Mouse (Mus musculus): ENCODE measurements around the gene Cfdp1. TPM values are rescaled to one million over a fixed set of nuclear protein-coding genes. Genes with fewer than 3 reads are reported as not detected.

Gene Cfdp1
- polyA plus RNA-seq, 1 experiment = 5.8 TPM

- DNase-seq = no peak
- H3K4me3 ChIP-seq (ENCODE audit: control insufficient read depth, insufficient read depth, low read length) = no peak overlapping the region
- TF ChIP-seq CTCF (IDR thresholded peaks at IDR 0.05; ENCODE audit: borderline replicate concordance, control insufficient read depth, extremely low read depth, insufficient read depth, low read length, poor library complexity) (no peak), POLR2A (IDR thresholded peaks at IDR 0.05; ENCODE audit: control insufficient read depth, extremely low read depth, insufficient read depth, low read length, poor library complexity) (no peak)
- H3K4me1 ChIP-seq (replicated peaks; ENCODE audit: control insufficient read depth, insufficient read depth, low read length) = no peaks in the 10 kb centered on the region
- WGBS = 66% methylated on average over 1 of the region's 1 CpGs
- H3K27me3 ChIP-seq (ENCODE audit: control insufficient read depth, insufficient read depth, low read length) = no peaks in the 10 kb centered on the region
- peaks cover 4% of the 10 kb centered on the region; the same call in 1 of the 2 replicates for H3K36me3 ChIP-seq (ENCODE audit: control insufficient read depth, insufficient read depth, low read length)
- H3K27ac ChIP-seq (ENCODE audit: control insufficient read depth, insufficient read depth, low read length) = no peak overlapping the region
Measured at GRCm38 (mm10) chr8:111835540-111835939, 18.6 kb downstream of the Cfdp1 start.

GRCm38 (mm10) chr8:111834011-111834410 is 20.1 kb downstream of the Cfdp1 start:
- no peaks in the 10 kb centered on the region for H3K27me3 ChIP-seq (ENCODE audit: control insufficient read depth, insufficient read depth, low read length)
- DNase-seq = no peak
- H3K27ac ChIP-seq (ENCODE audit: control insufficient read depth, insufficient read depth, low read length) = no peak overlapping the region
- H3K4me3 ChIP-seq (ENCODE audit: control insufficient read depth, insufficient read depth, low read length) = no peak overlapping the region
- no peaks in the 10 kb centered on the region for H3K4me1 ChIP-seq (replicated peaks; ENCODE audit: control insufficient read depth, insufficient read depth, low read length)
- peaks cover 12% of the 10 kb centered on the region; the same call in 1 of the 2 replicates for H3K36me3 ChIP-seq (ENCODE audit: control insufficient read depth, insufficient read depth, low read length)
- no peak for TF ChIP-seq POLR2A (IDR thresholded peaks at IDR 0.05; ENCODE audit: control insufficient read depth, extremely low read depth, insufficient read depth, low read length, poor library complexity)
- WGBS = 91% methylated on average over 6 of the region's 6 CpGs

DNA sequence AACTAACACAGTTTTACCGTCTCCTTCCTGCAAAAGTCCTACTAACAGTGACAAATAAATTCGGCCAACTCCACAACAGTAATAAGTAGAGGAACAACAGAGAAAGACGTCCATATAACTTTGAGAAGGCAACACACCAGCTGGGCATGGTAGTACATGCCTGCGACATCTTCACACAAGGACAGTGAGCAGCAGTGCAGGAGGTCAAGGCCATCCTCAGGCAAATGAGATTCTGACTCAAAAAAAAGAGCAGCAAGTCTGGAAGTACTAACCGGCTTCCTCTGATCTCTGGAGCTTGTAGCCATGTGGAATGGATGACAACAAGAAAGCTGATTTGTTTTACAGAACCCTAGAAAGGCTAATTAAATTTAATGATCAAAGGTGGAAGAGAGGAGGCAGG is 21.1 kb downstream of the Cfdp1 start:
- 96% methylated on average over 5 of the region's 5 CpGs for WGBS
- TF ChIP-seq CTCF (IDR thresholded peaks at IDR 0.05; ENCODE audit: borderline replicate concordance, control insufficient read depth, extremely low read depth, insufficient read depth, low read length, poor library complexity) = no peak
- no peak for TF ChIP-seq POLR2A (IDR thresholded peaks at IDR 0.05; ENCODE audit: control insufficient read depth, extremely low read depth, insufficient read depth, low read length, poor library complexity)
- Histone ChIP-seq H3K4me3 (ENCODE audit: control insufficient read depth, insufficient read depth, low read length) (no peak overlapping the region), H3K4me1 (replicated peaks; ENCODE audit: control insufficient read depth, insufficient read depth, low read length) (no peaks in the 10 kb centered on the region), H3K27me3 (ENCODE audit: control insufficient read depth, insufficient read depth, low read length) (no peaks in the 10 kb centered on the region), H3K36me3 (ENCODE audit: control insufficient read depth, insufficient read depth, low read length) (peaks cover 12% of the 10 kb centered on the region; the same call in 1 of the 2 replicates), H3K27ac (ENCODE audit: control insufficient read depth, insufficient read depth, low read length) (no peak overlapping the region)
- DNase-seq = no peak

DNA sequence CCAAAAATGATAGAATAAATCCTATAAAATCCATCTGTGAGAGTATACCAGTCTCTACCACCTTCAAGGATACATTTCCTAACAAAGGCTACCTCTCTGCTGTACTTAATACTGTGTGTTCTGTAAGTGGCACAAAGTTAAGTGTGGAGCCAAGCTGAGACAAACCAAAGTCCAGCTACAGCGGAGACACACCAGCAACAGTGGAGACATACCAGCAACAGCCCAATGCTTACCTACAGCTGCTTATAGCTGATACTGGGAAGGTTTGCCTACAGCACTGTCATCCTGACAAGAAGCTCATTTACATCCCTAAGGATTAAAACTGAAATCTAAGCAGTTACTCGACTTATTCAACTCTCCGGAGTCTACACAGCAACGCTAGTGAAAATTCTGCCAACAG is 22.1 kb downstream of the Cfdp1 start:
- TF ChIP-seq POLR2A (IDR thresholded peaks at IDR 0.05; ENCODE audit: control insufficient read depth, extremely low read depth, insufficient read depth, low read length, poor library complexity) = no peak
- no peak for TF ChIP-seq CTCF (IDR thresholded peaks at IDR 0.05; ENCODE audit: borderline replicate concordance, control insufficient read depth, extremely low read depth, insufficient read depth, low read length, poor library complexity)
- 92% methylated on average over 4 of the region's 4 CpGs for WGBS
- Histone ChIP-seq H3K27ac (ENCODE audit: control insufficient read depth, insufficient read depth, low read length) (no peak overlapping the region), H3K27me3 (ENCODE audit: control insufficient read depth, insufficient read depth, low read length) (no peaks in the 10 kb centered on the region), H3K36me3 (ENCODE audit: control insufficient read depth, insufficient read depth, low read length) (peaks cover 12% of the 10 kb centered on the region; the same call in 1 of the 2 replicates), H3K4me1 (replicated peaks; ENCODE audit: control insufficient read depth, insufficient read depth, low read length) (no peaks in the 10 kb centered on the region), H3K4me3 (ENCODE audit: control insufficient read depth, insufficient read depth, low read length) (no peak overlapping the region)
- DNase-seq = no peak

GRCm38 (mm10) chr8:111828595-111828994 is 25.5 kb downstream of the Cfdp1 start:
- no peak for DNase-seq
- no peak overlapping the region for H3K27ac ChIP-seq (ENCODE audit: control insufficient read depth, insufficient read depth, low read length)
- no peaks in the 10 kb centered on the region for H3K4me1 ChIP-seq (replicated peaks; ENCODE audit: control insufficient read depth, insufficient read depth, low read length)
- no peaks in the 10 kb centered on the region for H3K27me3 ChIP-seq (ENCODE audit: control insufficient read depth, insufficient read depth, low read length)
- TF ChIP-seq POLR2A (IDR thresholded peaks at IDR 0.05; ENCODE audit: control insufficient read depth, extremely low read depth, insufficient read depth, low read length, poor library complexity) = no peak
- TF ChIP-seq CTCF (IDR thresholded peaks at IDR 0.05; ENCODE audit: borderline replicate concordance, control insufficient read depth, extremely low read depth, insufficient read depth, low read length, poor library complexity) = no peak
- H3K4me3 ChIP-seq (ENCODE audit: control insufficient read depth, insufficient read depth, low read length) = no peak overlapping the region
- 97% methylated on average over 6 of the region's 6 CpGs for WGBS
- H3K36me3 ChIP-seq (ENCODE audit: control insufficient read depth, insufficient read depth, low read length) = peaks cover 12% of the 10 kb centered on the region; the same call in 1 of the 2 replicates

- Histone ChIP-seq H3K27ac (ENCODE audit: control insufficient read depth, insufficient read depth, low read length) (no peak overlapping the region), H3K4me1 (replicated peaks; ENCODE audit: control insufficient read depth, insufficient read depth, low read length) (peaks cover 8% of the 10 kb centered on the region), H3K36me3 (ENCODE audit: control insufficient read depth, insufficient read depth, low read length) (peaks cover 5% of the 10 kb centered on the region; the same call in 1 of the 2 replicates), H3K27me3 (ENCODE audit: control insufficient read depth, insufficient read depth, low read length) (no peaks in the 10 kb centered on the region), H3K4me3 (ENCODE audit: control insufficient read depth, insufficient read depth, low read length) (no peak overlapping the region)
- peak; percentile 11 for DNase-seq
- 93% methylated on average over 6 of the region's 6 CpGs for WGBS
- TF ChIP-seq CTCF (IDR thresholded peaks at IDR 0.05; ENCODE audit: borderline replicate concordance, control insufficient read depth, extremely low read depth, insufficient read depth, low read length, poor library complexity) (no peak), POLR2A (IDR thresholded peaks at IDR 0.05; ENCODE audit: control insufficient read depth, extremely low read depth, insufficient read depth, low read length, poor library complexity) (no peak)
Measured at GRCm38 (mm10) chr8:111825219-111825618, 28.9 kb downstream of the Cfdp1 start.

DNA sequence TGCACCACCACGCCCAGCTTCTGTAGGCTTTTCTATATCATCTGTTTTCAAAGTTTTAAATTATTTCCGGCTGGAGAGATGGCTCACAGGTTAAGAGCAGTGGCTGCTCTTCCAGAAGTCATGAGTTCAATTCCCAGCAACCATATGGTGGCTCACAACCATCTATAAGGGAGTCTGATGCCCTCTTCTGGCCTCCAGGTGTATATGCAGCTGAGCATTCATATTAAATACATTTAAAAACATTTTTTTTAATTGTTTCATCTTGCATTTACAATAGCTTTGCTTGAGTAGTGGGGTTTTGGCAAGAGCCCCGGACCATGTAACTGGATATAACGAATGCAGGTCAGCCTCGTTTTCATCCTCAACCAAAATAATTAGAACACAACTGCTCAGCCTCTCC is 29.8 kb downstream of the Cfdp1 start:
- no peak for DNase-seq
- Histone ChIP-seq H3K4me3 (ENCODE audit: control insufficient read depth, insufficient read depth, low read length) (no peak overlapping the region), H3K4me1 (replicated peaks; ENCODE audit: control insufficient read depth, insufficient read depth, low read length) (peaks cover 8% of the 10 kb centered on the region), H3K27me3 (ENCODE audit: control insufficient read depth, insufficient read depth, low read length) (no peaks in the 10 kb centered on the region), H3K27ac (ENCODE audit: control insufficient read depth, insufficient read depth, low read length) (no peak overlapping the region), H3K36me3 (ENCODE audit: control insufficient read depth, insufficient read depth, low read length) (no peaks in the 10 kb centered on the region; the same call in 1 of the 2 replicates)
- TF ChIP-seq CTCF (IDR thresholded peaks at IDR 0.05; ENCODE audit: borderline replicate concordance, control insufficient read depth, extremely low read depth, insufficient read depth, low read length, poor library complexity) = no peak
- no peak for TF ChIP-seq POLR2A (IDR thresholded peaks at IDR 0.05; ENCODE audit: control insufficient read depth, extremely low read depth, insufficient read depth, low read length, poor library complexity)
- 97% methylated on average over 5 of the region's 5 CpGs for WGBS
